Mouse (Mus musculus) ES-E14 (cell line): ENCODE data around the gene Cers6.

Experiments used
- CHD2 ChIP-seq: IDR thresholded peaks from 2 replicates; pipeline ENCODE4 v1.6.1; 2014; ENCODE audit warnings: mild to moderate bottlenecking, low read depth, low read length, inconsistent platforms
- HCFC1 ChIP-seq: IDR thresholded peaks from 2 replicates; pipeline ENCODE4 v1.6.1; 2012; ENCODE audit warnings: low read length, inconsistent platforms, borderline replicate concordance; ENCODE audit not compliant: insufficient read depth

- no peak for TF ChIP-seq CHD2
- TF ChIP-seq HCFC1 = no peak
Measured at GRCm38 (mm10) chr2:68873086-68873485, 11.8 kb downstream of the Cers6 start.
